Comparison of ENCODE assay signal across 13 mouse cellular contexts in the genomic region with DNA sequence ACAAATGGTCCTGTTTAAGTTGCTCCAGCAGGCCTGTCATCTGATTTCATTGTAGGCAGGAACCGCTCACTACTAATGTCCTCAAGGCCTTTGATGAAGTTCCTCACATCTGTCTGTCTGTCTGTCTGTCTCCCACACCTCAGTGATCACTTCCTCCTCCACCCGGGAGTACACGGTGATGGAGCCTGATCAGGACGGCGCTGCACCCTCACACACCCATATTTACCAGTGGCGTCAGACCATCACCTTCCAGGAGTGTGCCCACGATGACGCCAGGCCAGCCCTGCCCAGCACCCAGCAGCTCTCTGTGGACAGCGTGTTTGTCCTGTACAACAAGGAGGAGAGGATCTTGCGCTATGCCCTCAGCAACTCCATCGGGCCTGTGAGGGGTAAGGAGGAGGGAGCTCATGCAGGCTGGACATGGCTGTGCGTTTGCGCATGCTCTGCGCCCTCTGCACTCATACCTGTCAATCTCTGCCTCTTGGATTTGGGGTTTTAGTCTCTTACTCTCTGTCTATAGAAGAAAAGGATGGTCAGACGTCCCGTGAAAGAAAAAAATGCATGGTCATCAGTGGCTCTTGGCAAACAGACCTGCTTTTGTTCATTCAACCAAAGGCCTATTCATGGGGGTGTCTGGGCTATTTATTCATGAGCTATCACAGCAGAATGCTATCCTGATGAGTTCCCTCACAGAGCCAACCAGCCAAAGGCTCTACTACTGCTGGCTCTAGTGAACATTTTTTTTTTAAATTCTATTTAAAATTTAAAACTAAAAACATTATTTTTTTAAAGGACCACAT. TPM values are rescaled to one million over a fixed set of nuclear protein-coding genes. Genes with fewer than 3 reads are reported as not detected.
DNase-seq lines count a peak whose midpoint lies in the region; ATAC-seq lines count a peak whose summit lies in the region.
"Had no signal": no experiment of that assay in that cellular context is flagged by ENCODE, and none has a peak within 500 bp of the region (broad histone marks: within the 10 kb centered on the region; RNA-seq: fewer than 3 reads in every experiment).

No protein-coding gene starts in this region.

- peaks cover 33% of the 10 kb centered on the region for H3K4me1 ChIP-seq in forebrain, embryonic 10.5 days
- H3K4me1 ChIP-seq in forebrain, embryonic 15.5 days = no peaks in the 10 kb centered on the region
- peaks cover 7% of the 10 kb centered on the region for H3K4me1 ChIP-seq in midbrain, embryonic 13.5 days (replicated peaks)
- H3K4me1 ChIP-seq: embryonic facial prominence, embryonic 15.5 days; liver, embryonic 15.5 days had no signal

- peak overlapping the region; percentile 64 for H3K27ac ChIP-seq in forebrain, embryonic 10.5 days
- H3K27ac ChIP-seq in forebrain, embryonic 15.5 days (replicated peaks) = no peak overlapping the region
- H3K27ac ChIP-seq in midbrain, embryonic 13.5 days = peak overlapping the region; percentile 9; the same call in 1 of the 2 replicates
- H3K27ac ChIP-seq: embryonic facial prominence, embryonic 15.5 days; liver, embryonic 15.5 days had no signal

- no peak overlapping the region for H3K4me3 ChIP-seq in forebrain, embryonic 10.5 days
- H3K4me3 ChIP-seq in forebrain, embryonic 15.5 days = no peak overlapping the region
- H3K4me3 ChIP-seq in midbrain, embryonic 13.5 days (replicated peaks) = no peak overlapping the region
- H3K4me3 ChIP-seq: embryonic facial prominence, embryonic 15.5 days; liver, embryonic 15.5 days had no signal

- no peaks in the 10 kb centered on the region for H3K9me3 ChIP-seq in forebrain, embryonic 10.5 days
- no peaks in the 10 kb centered on the region for H3K9me3 ChIP-seq in forebrain, embryonic 15.5 days
- H3K9me3 ChIP-seq in midbrain, embryonic 13.5 days = no peaks in the 10 kb centered on the region
- H3K9me3 ChIP-seq: embryonic facial prominence, embryonic 15.5 days; liver, embryonic 15.5 days had no signal

- H3K27me3 ChIP-seq in forebrain, embryonic 10.5 days (ENCODE audit: poor library complexity, severe bottlenecking) = no peaks in the 10 kb centered on the region
- H3K27me3 ChIP-seq in forebrain, embryonic 15.5 days = no peaks in the 10 kb centered on the region
- no peaks in the 10 kb centered on the region for H3K27me3 ChIP-seq in midbrain, embryonic 13.5 days
- H3K27me3 ChIP-seq: embryonic facial prominence, embryonic 15.5 days; liver, embryonic 15.5 days had no signal

- H3K4me2 ChIP-seq in forebrain, embryonic 15.5 days (replicated peaks) = no peak overlapping the region
- H3K4me2 ChIP-seq in midbrain, embryonic 13.5 days (replicated peaks) = no peak overlapping the region
- H3K4me2 ChIP-seq: embryonic facial prominence, embryonic 15.5 days; liver, embryonic 15.5 days had no signal

- peaks cover 3% of the 10 kb centered on the region; the same call in 1 of the 2 replicates for H3K36me3 ChIP-seq in forebrain, embryonic 10.5 days (replicated peaks)
- no peaks in the 10 kb centered on the region for H3K36me3 ChIP-seq in forebrain, embryonic 15.5 days
- H3K36me3 ChIP-seq in midbrain, embryonic 13.5 days = no peaks in the 10 kb centered on the region
- H3K36me3 ChIP-seq: liver, embryonic 15.5 days had no signal

- no peak for DNase-seq in forebrain, embryonic 10.5 days (ENCODE audit: extremely low spot score, low spot score)
- DNase-seq in retina, postnatal 1 day = peak; percentile 64
- no peak for DNase-seq in retina, embryonic 14.5 days (ENCODE audit: low spot score)
- peak; percentile 24 for DNase-seq in telencephalon, adult 2 months (ENCODE audit: low read depth, low spot score)
- DNase-seq in layer of hippocampus, postnatal 25 days (ENCODE audit: extremely low spot score in 1 of 2, low spot score in 1 of 2) = no peak
- DNase-seq in adrenal gland, postnatal 14 days = no peak
- DNase-seq: gastrocnemius, postnatal 25 days; heart, postnatal 4 days; right cerebral cortex, adult 18-20 months had no signal

- WGBS in forebrain, embryonic 10.5 days = 85% methylated on average over 16 of the region's 16 CpGs
- 83% methylated on average over 16 of the region's 16 CpGs for WGBS in forebrain, embryonic 15.5 days
- WGBS in midbrain, embryonic 13.5 days = 71% methylated on average over 16 of the region's 16 CpGs

- no peak overlapping the region for H3K9ac ChIP-seq in forebrain, embryonic 15.5 days (replicated peaks)
- no peak overlapping the region for H3K9ac ChIP-seq in midbrain, embryonic 13.5 days (replicated peaks)
- H3K9ac ChIP-seq: embryonic facial prominence, embryonic 15.5 days; liver, embryonic 15.5 days had no signal

- ATAC-seq in forebrain, embryonic 15.5 days (replicated peaks) = no peak
- peak; percentile 59 for ATAC-seq in midbrain, embryonic 13.5 days

RNA-seq across cellular contexts. Expression of gene Nid1, which starts 44.7 kb away (rescaled TPM):
- 45.6 and 51.2 TPM in 2 replicates for polyA plus RNA-seq in forebrain, embryonic 10.5 days (2016; fragmentation: Nextera tagmentation; extraction: Ambion mirVana)
- polyA plus RNA-seq in forebrain, embryonic 15.5 days (2015; fragmentation: Nextera tagmentation; extraction: Ambion mirVana) = 16.7 and 22.1 TPM in 2 replicates
- 27.9 and 29.9 TPM in 2 replicates for polyA plus RNA-seq in midbrain, embryonic 13.5 days (2015; fragmentation: Nextera tagmentation; extraction: Ambion mirVana)
- 1 to 10 TPM; 7.4 to 8.8 TPM for total RNA-seq in layer of hippocampus, postnatal 25 days (2021)
- 146 and 157 TPM in 2 replicates for total RNA-seq in adrenal gland, postnatal 14 days (2021)

Comparison
In these comparisons a context has a peak if more than half of its experiments do, and no peak if none do; other contexts are left out.
1. DNase-seq: peak in retina, postnatal 1 day (single experiment) and telencephalon, adult 2 months (single experiment); none in forebrain, embryonic 10.5 days (single experiment), retina, embryonic 14.5 days (single experiment), layer of hippocampus, postnatal 25 days (0 of 2) and adrenal gland, postnatal 14 days (single experiment).